Comparison of ENCODE assay signal across 28 mouse cellular contexts in genomic region chr11:3444875-3445274, GRCm38 (mm10). TPM values are rescaled to one million over a fixed set of nuclear protein-coding genes. Genes with fewer than 3 reads are reported as not detected.
"Had no signal": no experiment of that assay in that cellular context is flagged by ENCODE, and none has a peak within 500 bp of the region (broad histone marks: within the 10 kb centered on the region; RNA-seq: fewer than 3 reads in every experiment).

No protein-coding gene starts in this region.

- H3K4me1 ChIP-seq: hindbrain, embryonic 10.5 days; hindbrain, embryonic 13.5 days; intestine, embryonic 15.5 days; kidney, embryonic 15.5 days; limb, embryonic 13.5 days; limb, embryonic 15.5 days had no signal

- H3K9me3 ChIP-seq: heart, embryonic 10.5 days; heart, embryonic 12.5 days; hindbrain, embryonic 10.5 days; hindbrain, embryonic 13.5 days; hindbrain, embryonic 15.5 days; intestine, embryonic 15.5 days; kidney, embryonic 15.5 days; limb, embryonic 13.5 days; limb, embryonic 15.5 days had no signal

- H3K4me2 ChIP-seq: heart, embryonic 12.5 days; hindbrain, embryonic 13.5 days; hindbrain, embryonic 15.5 days; intestine, embryonic 15.5 days; kidney, embryonic 15.5 days; limb, embryonic 13.5 days; limb, embryonic 15.5 days; liver, embryonic 11.5 days had no signal

- H3K9ac ChIP-seq: heart, embryonic 12.5 days; hindbrain, embryonic 13.5 days; hindbrain, embryonic 15.5 days; intestine, embryonic 15.5 days; kidney, embryonic 15.5 days; limb, embryonic 13.5 days; limb, embryonic 15.5 days had no signal

- H3K4me3 ChIP-seq: gastrocnemius, adult 2 months; heart, embryonic 10.5 days; heart, embryonic 12.5 days; hindbrain, embryonic 10.5 days; hindbrain, embryonic 13.5 days; hindbrain, embryonic 15.5 days; intestine, embryonic 15.5 days; kidney, embryonic 15.5 days; limb, embryonic 13.5 days; limb, embryonic 15.5 days had no signal

- DNase-seq: gastrocnemius, adult 2 months; gastrocnemius, postnatal 10 days; gastrocnemius, postnatal 25 days; heart, adult 18-20 months; heart, postnatal 10 days; heart, postnatal 4 days; kidney, adult 11 months; kidney, adult 2 months; kidney, adult 9 months; kidney, postnatal 14 days; kidney, postnatal 36 days; layer of hippocampus, adult 9-11 months; layer of hippocampus, postnatal 36 days; left cerebral cortex, postnatal 4 days had no signal

- ATAC-seq: hindbrain, postnatal 0 days; intestine, embryonic 15.5 days had no signal

- H3K27me3 ChIP-seq: heart, embryonic 12.5 days; hindbrain, embryonic 13.5 days; hindbrain, embryonic 15.5 days; intestine, embryonic 15.5 days; kidney, embryonic 15.5 days; limb, embryonic 13.5 days; limb, embryonic 15.5 days had no signal

- H3K36me3 ChIP-seq: heart, embryonic 10.5 days; heart, embryonic 12.5 days; hindbrain, embryonic 10.5 days; intestine, embryonic 15.5 days; kidney, embryonic 15.5 days; limb, embryonic 13.5 days; limb, embryonic 15.5 days had no signal

- H3K27ac ChIP-seq: gastrocnemius, adult 2 months; heart, embryonic 10.5 days; hindbrain, embryonic 10.5 days; hindbrain, embryonic 13.5 days; hindbrain, embryonic 15.5 days; hindbrain, postnatal 0 days; intestine, embryonic 15.5 days; kidney, embryonic 15.5 days; kidney, postnatal 0 days; limb, embryonic 13.5 days; limb, embryonic 15.5 days had no signal

RNA-seq across cellular contexts. Expression of gene Pla2g3, which starts 43.2 kb away (rescaled TPM):
- total RNA-seq: gastrocnemius, adult 2 months; gastrocnemius, postnatal 25 days; granulocyte monocyte progenitor cell, adult 5-6 weeks; heart, postnatal 25 days had no signal
